Comparison of ENCODE assay signal across 10 mouse cellular contexts in genomic region chr11:55471467-55471866, GRCm38 (mm10). TPM values are rescaled to one million over a fixed set of nuclear protein-coding genes. Genes with fewer than 3 reads are reported as not detected.
A peak's percentile ranks its signal among the peaks of the same experiment; 100 is the strongest.
DNase-seq lines count a peak whose midpoint lies in the region; ATAC-seq and TF ChIP-seq lines count a peak whose summit lies in the region.
"Had no signal": no experiment of that assay in that cellular context is flagged by ENCODE, and none has a peak within 500 bp of the region (broad histone marks: within the 10 kb centered on the region; RNA-seq: fewer than 3 reads in every experiment).

No protein-coding gene starts in this region.

- no peak overlapping the region for H3K27ac ChIP-seq in heart, postnatal 0 days (ENCODE audit: low read depth)
- no peak overlapping the region for H3K27ac ChIP-seq in hindbrain, embryonic 15.5 days (replicated peaks)
- no peak overlapping the region for H3K27ac ChIP-seq in midbrain, embryonic 12.5 days (replicated peaks)

- peaks cover 27% of the 10 kb centered on the region for H3K4me1 ChIP-seq in heart, postnatal 0 days (ENCODE audit: control insufficient read depth, insufficient read depth)
- H3K4me1 ChIP-seq in hindbrain, embryonic 15.5 days (replicated peaks): peaks cover 39% of the 10 kb centered on the region
- H3K4me1 ChIP-seq in midbrain, embryonic 12.5 days: peaks cover 24% of the 10 kb centered on the region

- whole genome bisulfite sequencing in heart, postnatal 0 days: 84% methylated on average over 7 of the region's 7 CpGs
- 95% methylated on average over 7 of the region's 7 CpGs for WGBS in hindbrain, embryonic 15.5 days
- WGBS in midbrain, embryonic 12.5 days: 98% methylated on average over 7 of the region's 7 CpGs

- H3K27me3 ChIP-seq in heart, postnatal 0 days (ENCODE audit: control insufficient read depth, insufficient read depth, low read length): no peaks in the 10 kb centered on the region
- H3K27me3 ChIP-seq in hindbrain, embryonic 15.5 days: no peaks in the 10 kb centered on the region
- no peaks in the 10 kb centered on the region for H3K27me3 ChIP-seq in midbrain, embryonic 12.5 days

- no peak for DNase-seq in heart, postnatal 0 days (ENCODE audit: low spot score)
- DNase-seq in heart, adult 8-10 months (ENCODE audit: low spot score): no peak
- peak; percentile 36 for DNase-seq in c-Kit-positive CD71-positive TER-119-positive erythroid progenitor cells, embryonic 14.5 days (ENCODE audit: low spot score)
- no peak for DNase-seq in left cerebral cortex, adult 9 months (ENCODE audit: low spot score in 2 of 2)
- no peak for DNase-seq in urinary bladder, adult 18-20 months (ENCODE audit: low spot score in 2 of 2)
- no peak for DNase-seq in thymus, adult 18-20 months
- DNase-seq: cerebellum, adult 18-20 months; kidney, postnatal 10 days had no signal

- ATAC-seq in heart, postnatal 0 days (ENCODE audit: insufficient read depth, low read depth): no peak
- ATAC-seq in hindbrain, embryonic 15.5 days (ENCODE audit: low FRiP score, low read depth): no peak
- no peak for ATAC-seq in midbrain, embryonic 12.5 days (ENCODE audit: low FRiP score, low read depth)

- no peaks in the 10 kb centered on the region for H3K9me3 ChIP-seq in heart, postnatal 0 days (replicated peaks; ENCODE audit: control insufficient read depth, low read length)
- H3K9me3 ChIP-seq in hindbrain, embryonic 15.5 days: no peaks in the 10 kb centered on the region
- H3K9me3 ChIP-seq in midbrain, embryonic 12.5 days: no peaks in the 10 kb centered on the region

- no peak for TF ChIP-seq EP300 in heart, postnatal 0 days (IDR thresholded peaks at IDR 0.05; ENCODE audit: low read depth)

- H3K36me3 ChIP-seq in heart, postnatal 0 days (replicated peaks; ENCODE audit: control insufficient read depth, insufficient read depth, low read length): 0 out of 2 replicates have a peak, but pooled peaks cover 3% of the 10 kb centered on the region
- no peaks in the 10 kb centered on the region for H3K36me3 ChIP-seq in hindbrain, embryonic 15.5 days
- peaks cover 26% of the 10 kb centered on the region for H3K36me3 ChIP-seq in midbrain, embryonic 12.5 days

- H3K9ac ChIP-seq in heart, postnatal 0 days (replicated peaks; ENCODE audit: low read depth, low read length): peak overlapping the region; percentile 78; the same call in 1 of the 2 replicates
- no peak overlapping the region for H3K9ac ChIP-seq in hindbrain, embryonic 15.5 days
- no peak overlapping the region for H3K9ac ChIP-seq in midbrain, embryonic 12.5 days (replicated peaks)

- TF ChIP-seq CTCF in heart, postnatal 0 days (IDR thresholded peaks at IDR 0.05; ENCODE audit: low read depth): no peak

- H3K4me3 ChIP-seq in heart, postnatal 0 days (ENCODE audit: low read depth, low read length): peak overlapping the region; percentile 65
- H3K4me3 ChIP-seq in hindbrain, embryonic 15.5 days: peak overlapping the region; percentile 77; the same call in 1 of the 2 replicates
- H3K4me3 ChIP-seq in midbrain, embryonic 12.5 days: peak overlapping the region; percentile 99; the same call in 1 of the 2 replicates

- peak overlapping the region; percentile 82 for H3K4me2 ChIP-seq in heart, postnatal 0 days (ENCODE audit: low read depth, low read length)
- peak overlapping the region; percentile 65 for H3K4me2 ChIP-seq in hindbrain, embryonic 15.5 days
- H3K4me2 ChIP-seq in midbrain, embryonic 12.5 days (replicated peaks): peak overlapping the region; percentile 90

RNA-seq across cellular contexts. Expression of gene G3bp1, which starts 2.0 kb away (rescaled TPM):
- total RNA-seq in heart, postnatal 0 days (2014; rRNA removed; ENCODE audit: low replicate concordance): 48.5 and 70.6 TPM in 2 replicates
- 58.0 and 59.4 TPM in 2 replicates for polyA plus RNA-seq in heart, postnatal 0 days (2015; fragmentation: Nextera tagmentation; extraction: Ambion mirVana)
- 10 to 100 TPM; 39.4 to 45.2 (median 42.4) TPM for total RNA-seq in heart, adult 8-10 months (2022)
- polyA plus RNA-seq in hindbrain, embryonic 15.5 days (2015; fragmentation: Nextera tagmentation; extraction: Ambion mirVana): 100 TPM in 2 replicates
- polyA plus RNA-seq in midbrain, embryonic 12.5 days (2016; fragmentation: Nextera tagmentation; extraction: Ambion mirVana): 209 and 215 TPM in 2 replicates

RNA-seq across cellular contexts. Expression of gene Atox1, which starts 10.4 kb away (rescaled TPM):
- total RNA-seq in heart, postnatal 0 days (2014; rRNA removed; ENCODE audit: low replicate concordance): 262 and 340 TPM in 2 replicates
- 346 and 351 TPM in 2 replicates for polyA plus RNA-seq in heart, postnatal 0 days (2015; fragmentation: Nextera tagmentation; extraction: Ambion mirVana)
- 100 to 1,000 TPM in 3 of 4 experiments, 10 to 100 TPM in 1; 94.6 to 115 (median 104) TPM for total RNA-seq in heart, adult 8-10 months (2022)
- polyA plus RNA-seq in hindbrain, embryonic 15.5 days (2015; fragmentation: Nextera tagmentation; extraction: Ambion mirVana): 275 and 278 TPM in 2 replicates
- polyA plus RNA-seq in midbrain, embryonic 12.5 days (2016; fragmentation: Nextera tagmentation; extraction: Ambion mirVana): 232 and 237 TPM in 2 replicates

RNA-seq across cellular contexts. Expression of gene Sparc, which starts 48.5 kb away (rescaled TPM):
- 829 and 887 TPM in 2 replicates for total RNA-seq in heart, postnatal 0 days (2014; rRNA removed; ENCODE audit: low replicate concordance)
- polyA plus RNA-seq in heart, postnatal 0 days (2015; fragmentation: Nextera tagmentation; extraction: Ambion mirVana): 1,674 and 1,711 TPM in 2 replicates
- total RNA-seq in heart, adult 8-10 months (2022): 100 to 1,000 TPM; 202 to 357 (median 299) TPM
- 578 and 599 TPM in 2 replicates for polyA plus RNA-seq in hindbrain, embryonic 15.5 days (2015; fragmentation: Nextera tagmentation; extraction: Ambion mirVana)
- polyA plus RNA-seq in midbrain, embryonic 12.5 days (2016; fragmentation: Nextera tagmentation; extraction: Ambion mirVana): 470 and 579 TPM in 2 replicates
